19 mouse cellular contexts compared by ENCODE assay signal in genomic region chr17:83524753-83525152, GRCm38 (mm10). TPM values are rescaled to one million over a fixed set of nuclear protein-coding genes. Genes with fewer than 3 reads are reported as not detected.
DNase-seq lines count a peak whose midpoint lies in the region; ATAC-seq and TF ChIP-seq lines count a peak whose summit lies in the region.
"Had no signal": no experiment of that assay in that cellular context is flagged by ENCODE, and none has a peak within 500 bp of the region (broad histone marks: within the 10 kb centered on the region; RNA-seq: fewer than 3 reads in every experiment).

No protein-coding gene starts in this region.

- H3K4me3 ChIP-seq in forebrain, embryonic 10.5 days, result no peak overlapping the region
- H3K4me3 ChIP-seq in forebrain, postnatal 0 days (ENCODE audit: low read depth, low read length), result no peak overlapping the region
- H3K4me3 ChIP-seq in thymus, adult 2 months (ENCODE audit: control insufficient read depth, insufficient read depth, low read length), result no peak overlapping the region
- no peak overlapping the region for H3K4me3 ChIP-seq in neural tube, embryonic 15.5 days (replicated peaks)
- H3K4me3 ChIP-seq: embryonic facial prominence, embryonic 10.5 days; heart, adult 2 months; heart, embryonic 12.5 days; hindbrain, embryonic 10.5 days had no signal

- peaks cover 46% of the 10 kb centered on the region for H3K4me1 ChIP-seq in forebrain, embryonic 10.5 days
- H3K4me1 ChIP-seq in forebrain, postnatal 0 days (ENCODE audit: insufficient read depth), result 0 out of 2 replicates have a peak, but pooled peaks cover 9% of the 10 kb centered on the region
- peaks cover 39% of the 10 kb centered on the region for H3K4me1 ChIP-seq in thymus, adult 2 months (replicated peaks; ENCODE audit: control insufficient read depth, insufficient read depth, low read length)
- H3K4me1 ChIP-seq in neural tube, embryonic 15.5 days, result peaks cover 32% of the 10 kb centered on the region

- peaks cover 29% of the 10 kb centered on the region for H3K27me3 ChIP-seq in forebrain, embryonic 10.5 days (ENCODE audit: poor library complexity, severe bottlenecking)
- no peaks in the 10 kb centered on the region for H3K27me3 ChIP-seq in forebrain, postnatal 0 days (ENCODE audit: insufficient read depth, low read length)
- no peaks in the 10 kb centered on the region for H3K27me3 ChIP-seq in thymus, adult 2 months (ENCODE audit: control insufficient read depth, insufficient read depth, low read length)
- H3K27me3 ChIP-seq in neural tube, embryonic 15.5 days (replicated peaks), result no peaks in the 10 kb centered on the region
- H3K27me3 ChIP-seq: heart, embryonic 12.5 days had no signal

- no peak overlapping the region for H3K9ac ChIP-seq in forebrain, postnatal 0 days
- no peak overlapping the region for H3K9ac ChIP-seq in neural tube, embryonic 15.5 days (replicated peaks)
- H3K9ac ChIP-seq: hindbrain, embryonic 14.5 days had no signal

- no peaks in the 10 kb centered on the region for H3K9me3 ChIP-seq in forebrain, embryonic 10.5 days
- H3K9me3 ChIP-seq in forebrain, postnatal 0 days (ENCODE audit: low read length), result no peaks in the 10 kb centered on the region
- H3K9me3 ChIP-seq in neural tube, embryonic 15.5 days (replicated peaks), result no peaks in the 10 kb centered on the region
- H3K9me3 ChIP-seq: embryonic facial prominence, embryonic 10.5 days; heart, embryonic 12.5 days; hindbrain, embryonic 10.5 days had no signal

- no peak for TF ChIP-seq CTCF in forebrain, postnatal 0 days (IDR thresholded peaks at IDR 0.05; ENCODE audit: low read depth)
- TF ChIP-seq CTCF in thymus, adult 2 months (IDR thresholded peaks at IDR 0.05; ENCODE audit: borderline replicate concordance, control insufficient read depth, extremely low read depth, insufficient read depth, low read length, poor library complexity), result no peak

- WGBS in forebrain, embryonic 10.5 days, result 50% methylated on average over 7 of the region's 7 CpGs
- 53% methylated on average over 7 of the region's 7 CpGs for WGBS in forebrain, postnatal 0 days
- WGBS in thymus, adult 2 months, result 31% methylated on average over 7 of the region's 7 CpGs
- 22% methylated on average over 7 of the region's 7 CpGs for WGBS in neural tube, embryonic 15.5 days

- no peak for TF ChIP-seq POLR2A in thymus, adult 2 months (IDR thresholded peaks at IDR 0.05; ENCODE audit: control insufficient read depth, extremely low read depth, insufficient read depth, low read length, poor library complexity)

- peak overlapping the region; percentile 26; the same call in 1 of the 2 replicates for H3K27ac ChIP-seq in forebrain, embryonic 10.5 days
- no peak overlapping the region for H3K27ac ChIP-seq in forebrain, postnatal 0 days (ENCODE audit: low read depth, low read length)
- no peak overlapping the region for H3K27ac ChIP-seq in thymus, adult 2 months (ENCODE audit: control insufficient read depth, insufficient read depth, low read length)
- H3K27ac ChIP-seq in neural tube, embryonic 15.5 days (replicated peaks), result no peak overlapping the region
- H3K27ac ChIP-seq: heart, adult 2 months; hindbrain, embryonic 14.5 days had no signal

- ATAC-seq in forebrain, postnatal 0 days, result no peak
- ATAC-seq in neural tube, embryonic 15.5 days (ENCODE audit: low FRiP score), result no peak
- ATAC-seq: CD4-positive, CD25-positive, alpha-beta regulatory T cell, adult 4 months had no signal

- H3K4me2 ChIP-seq in forebrain, postnatal 0 days (ENCODE audit: low read depth), result no peak overlapping the region
- H3K4me2 ChIP-seq in neural tube, embryonic 15.5 days, result no peak overlapping the region
- H3K4me2 ChIP-seq: hindbrain, embryonic 14.5 days had no signal

- DNase-seq in forebrain, embryonic 10.5 days (ENCODE audit: extremely low spot score, low spot score), result no peak
- DNase-seq in forebrain, postnatal 0 days, result no peak
- DNase-seq in thymus, postnatal 14 days, result peak; percentile 50
- DNase-seq in thymus, adult 2 months, result no peak
- peak; percentile 21 to 54 for DNase-seq in thymus, postnatal 36 days
- DNase-seq in urinary bladder, postnatal 4 days (ENCODE audit: low spot score in 2 of 2), result no peak
- DNase-seq: adrenal gland, adult 2 months; adrenal gland, postnatal 25 days; B cell, adult 2 months; cerebellum, adult 2 months; cerebellum, postnatal 10 days; gastrocnemius, postnatal 14 days; heart, adult 2 months had no signal

- H3K36me3 ChIP-seq in forebrain, embryonic 10.5 days (replicated peaks), result no peaks in the 10 kb centered on the region
- H3K36me3 ChIP-seq in forebrain, postnatal 0 days (ENCODE audit: insufficient read depth), result no peaks in the 10 kb centered on the region
- no peaks in the 10 kb centered on the region for H3K36me3 ChIP-seq in thymus, adult 2 months (ENCODE audit: control insufficient read depth, insufficient read depth, low read length)
- no peaks in the 10 kb centered on the region for H3K36me3 ChIP-seq in neural tube, embryonic 15.5 days
- H3K36me3 ChIP-seq: embryonic facial prominence, embryonic 10.5 days; heart, embryonic 12.5 days; hindbrain, embryonic 10.5 days had no signal

RNA-seq across cellular contexts. Expression of gene Cox7a2l, which starts 7.6 kb away (rescaled TPM):
- 131 and 132 TPM in 2 replicates for polyA plus RNA-seq in forebrain, embryonic 10.5 days (2016; fragmentation: Nextera tagmentation; extraction: Ambion mirVana)
- 343 and 363 TPM in 2 replicates for total RNA-seq in forebrain, postnatal 0 days (2014; rRNA removed)
- 210 and 242 TPM in 2 replicates for polyA plus RNA-seq in forebrain, postnatal 0 days (2015; fragmentation: Nextera tagmentation; extraction: Ambion mirVana)
- polyA plus RNA-seq in thymus, adult 2 months (2012; rRNA removed), result 145 and 151 TPM in 2 replicates
- 197 and 199 TPM in 2 replicates for polyA plus RNA-seq in neural tube, embryonic 15.5 days (2015; fragmentation: Nextera tagmentation; extraction: Ambion mirVana)

Comparison
In these comparisons a context has a peak if more than half of its experiments do, and no peak if none do; other contexts are left out.
1. DNase-seq: peak in thymus, postnatal 14 days (single experiment) and thymus, postnatal 36 days (2 of 2); none in forebrain, embryonic 10.5 days (single experiment), forebrain, postnatal 0 days (single experiment), thymus, adult 2 months (single experiment) and urinary bladder, postnatal 4 days (0 of 2).